Mouse (Mus musculus): ENCODE measurements at regions not wholly inside any gene's neighbourhood (a gene's known extent, or its start where the extent isn't known, plus 50 kb on each side); places are given as distances from the start of the nearest gene placed in this dataset.

GRCm38 (mm10) chrX:68313486-68313885, 364.9 kb upstream of the Fmr1 start:
- Histone ChIP-seq H3K9me3 (no peaks in the 10 kb centered on the region), H3K27ac (no peak overlapping the region), H3K4me2 (no peak overlapping the region), H3K4me1 (no peaks in the 10 kb centered on the region), H3K4me3 (no peak overlapping the region), H3K9ac (no peak overlapping the region), H3K27me3 (replicated peaks) (no peaks in the 10 kb centered on the region), H3K36me3 (replicated peaks) (no peaks in the 10 kb centered on the region)
- WGBS = 26% methylated on average over 7 of the region's 7 CpGs
- peak; percentile 87 for ATAC-seq (replicated peaks)
